Mouse (Mus musculus) cerebellum, adult 2 months (tissue): ENCODE measurements around the gene AU040320. TPM values are rescaled to one million over a fixed set of nuclear protein-coding genes. Genes with fewer than 3 reads are reported as not detected.

Experiments used
- DNase-seq, 2 experiments: peaks; one replicate each; pipeline ENCODE4 v3.0.0; 2021
- H3K27ac ChIP-seq: fragments of 200-500 bp; 2 replicates; pipeline ENCODE4 v1.5.1; 2012; ENCODE audit warnings: low read length, control low read depth, inconsistent platforms; ENCODE audit not compliant: insufficient read depth
- H3K27me3 ChIP-seq: fragments of 200-500 bp; 2 replicates; pipeline ENCODE4 v1.6.1; 2012; ENCODE audit warnings: inconsistent platforms, mild to moderate bottlenecking, low read length, moderate library complexity; ENCODE audit not compliant: control insufficient read depth, insufficient read depth
- H3K4me1 ChIP-seq: fragments of 200-500 bp; 2 replicates; pipeline ENCODE4 v1.6.1; 2011; ENCODE audit warnings: low read length; ENCODE audit not compliant: control insufficient read depth, insufficient read depth
- H3K4me3 ChIP-seq: fragments of 200-500 bp; replicated peaks from 2 replicates; pipeline ENCODE3; 2011; ENCODE audit warnings: mild to moderate bottlenecking, low read depth, low read length, control low read depth; ENCODE audit not compliant: insufficient read depth
- CTCF ChIP-seq: fragments of 200-500 bp; IDR thresholded peaks from 2 replicates; pipeline ENCODE4 v1.5.1; 2011; ENCODE audit warnings: low read depth, mild to moderate bottlenecking, control low read depth, low read length, moderate library complexity, borderline replicate concordance; ENCODE audit not compliant: insufficient read depth
- POLR2A ChIP-seq: fragments of 200-500 bp; IDR thresholded peaks from 2 replicates; pipeline ENCODE4 v1.6.1; 2011; ENCODE audit warnings: low read length, control low read depth, borderline replicate concordance; ENCODE audit not compliant: insufficient read depth
- WGBS: fragments of 180-500 bp; shearing (Covaris S2); methylation state at CpG from one replicate; pipeline ENCODE4 v1.1.7; 2018; 5-methylcytosine and 5-hydroxymethylcytosine counted together
- polyA plus RNA-seq: library from polyadenylated mRNA; depleted of rRNA; stranded (reverse); fragments of >200 nt; gene quantifications from 2 replicates; pipeline ENCODE4 v1.2.3, GENCODE M21; 2012

The AU040320 gene
- polyA plus RNA-seq, 1 experiment: 51.0 TPM

GRCm38 (mm10) chr4:126734700-126735381, 18.5 kb upstream of the AU040320 start:
- WGBS: 3% methylated on average over 51 of the region's 51 CpGs
- Histone ChIP-seq H3K27ac (no peak overlapping the region), H3K27me3 (peaks cover 6% of the 10 kb centered on the region; the same call in 1 of the 2 replicates), H3K4me1 (no peaks in the 10 kb centered on the region), H3K4me3 (no peak overlapping the region)
- no peak for TF ChIP-seq CTCF
- no peak for TF ChIP-seq POLR2A
- DNase-seq: no peak

GRCm38 (mm10) chr4:126735382-126736000, 17.9 kb upstream of the AU040320 start:
- Histone ChIP-seq H3K27me3 (peaks cover 6% of the 10 kb centered on the region; the same call in 1 of the 2 replicates), H3K27ac (no peak overlapping the region), H3K4me3 (no peak overlapping the region), H3K4me1 (no peaks in the 10 kb centered on the region)
- no peak for TF ChIP-seq CTCF
- no peak for TF ChIP-seq POLR2A
- DNase-seq: no peak
- WGBS: 2% methylated on average over 61 of the region's 62 CpGs

- Histone ChIP-seq H3K27me3 (peaks cover 6% of the 10 kb centered on the region; the same call in 1 of the 2 replicates), H3K27ac (no peak within 1 kb of the TSS), H3K4me3 (no peak within 1 kb of the TSS), H3K4me1 (no peaks in the 10 kb centered on the region)
- WGBS: under 1% methylated on average over 32 of the region's 32 CpGs
- TF ChIP-seq CTCF: no peak
- TF ChIP-seq POLR2A: no peak
- DNase-seq: no peak
Observed at GRCm38 (mm10) chr4:126736001-126736414, 17.3 kb upstream of the AU040320 start, which contains the start of gene Tfap2e. Gene Tfap2e, minus strand, starts transcription at chr4:126736240.

- 42% methylated on average over 10 of the region's 10 CpGs for WGBS
- TF ChIP-seq POLR2A: no peak
- TF ChIP-seq CTCF: peak; percentile 39; the same call in 1 of the 2 replicates
- no peak for DNase-seq
- Histone ChIP-seq H3K27me3 (peaks cover 1% of the 10 kb centered on the region; the same call in 1 of the 2 replicates), H3K4me3 (no peak overlapping the region), H3K27ac (no peak overlapping the region), H3K4me1 (peaks cover 14% of the 10 kb centered on the region)
Observed at GRCm38 (mm10) chr4:126739966-126740676, 13.2 kb upstream of the AU040320 start.

GRCm38 (mm10) chr4:126741448-126741847, 11.9 kb upstream of the AU040320 start:
- peak; percentile 72 to 84 for DNase-seq
- Histone ChIP-seq H3K27me3 (no peaks in the 10 kb centered on the region), H3K27ac (no peak overlapping the region), H3K4me3 (no peak overlapping the region), H3K4me1 (peaks cover 18% of the 10 kb centered on the region)
- 9% methylated on average over 12 of the region's 12 CpGs for WGBS
- TF ChIP-seq CTCF (peak; percentile 83), POLR2A (no peak)

GRCm38 (mm10) chr4:126742976-126743375, 10.4 kb upstream of the AU040320 start:
- no peak overlapping the region for H3K27ac ChIP-seq
- no peak overlapping the region for H3K4me3 ChIP-seq
- peaks cover 23% of the 10 kb centered on the region for H3K4me1 ChIP-seq
- no peak for DNase-seq
- TF ChIP-seq CTCF (no peak), POLR2A (no peak)
- 19% methylated on average over 2 of the region's 2 CpGs for WGBS
- no peaks in the 10 kb centered on the region for H3K27me3 ChIP-seq

- Histone ChIP-seq H3K4me1 (peaks cover 29% of the 10 kb centered on the region), H3K4me3 (no peak overlapping the region), H3K27ac (no peak overlapping the region), H3K27me3 (no peaks in the 10 kb centered on the region)
- peak in 1 of 2 experiments; percentile 23 for DNase-seq
- WGBS: 29% methylated on average over 11 of the region's 11 CpGs
- TF ChIP-seq CTCF: no peak
- TF ChIP-seq POLR2A: no peak
Observed at GRCm38 (mm10) chr4:126743713-126744112, 9.6 kb upstream of the AU040320 start.

- H3K27me3 ChIP-seq: no peaks in the 10 kb centered on the region
- DNase-seq: peak; percentile 64 to 69
- no peak overlapping the region for H3K4me3 ChIP-seq
- 14% methylated on average over 14 of the region's 14 CpGs for WGBS
- peaks cover 34% of the 10 kb centered on the region for H3K4me1 ChIP-seq
- TF ChIP-seq POLR2A: no peak
- no peak for TF ChIP-seq CTCF
- H3K27ac ChIP-seq: no peak overlapping the region
Observed at GRCm38 (mm10) chr4:126744831-126745230, 8.5 kb upstream of the AU040320 start.
